Mouse (Mus musculus): ENCODE results near the gene V1rd19. TPM values are rescaled to one million over a fixed set of nuclear protein-coding genes. Genes with fewer than 3 reads are reported as not detected.

V1rd19 gene
- polyA plus RNA-seq (2012; rRNA removed) = not detected in 2 replicates

DNA sequence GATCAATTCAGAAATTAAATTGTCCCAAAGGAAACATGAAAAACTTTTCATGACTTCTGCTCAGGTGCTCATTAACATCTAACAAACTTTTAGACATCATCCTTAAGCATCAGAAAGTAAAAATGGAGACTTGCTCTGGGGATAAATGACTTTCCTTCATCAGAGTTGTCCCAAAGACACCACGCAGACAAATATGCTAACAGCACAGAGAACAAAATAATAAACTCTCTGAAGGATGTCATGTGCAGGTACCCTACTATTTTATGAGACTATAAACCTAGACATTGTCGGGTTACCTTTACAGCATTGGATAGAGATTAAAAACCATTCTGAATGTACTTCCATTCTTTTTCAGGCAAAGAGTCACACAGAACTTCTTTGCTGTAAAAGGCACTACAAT is at the start of gene V1rd19:
Gene V1rd19 (plus strand): TSS at position 301 of the 400 bp plus-strand sequence.

DNA sequence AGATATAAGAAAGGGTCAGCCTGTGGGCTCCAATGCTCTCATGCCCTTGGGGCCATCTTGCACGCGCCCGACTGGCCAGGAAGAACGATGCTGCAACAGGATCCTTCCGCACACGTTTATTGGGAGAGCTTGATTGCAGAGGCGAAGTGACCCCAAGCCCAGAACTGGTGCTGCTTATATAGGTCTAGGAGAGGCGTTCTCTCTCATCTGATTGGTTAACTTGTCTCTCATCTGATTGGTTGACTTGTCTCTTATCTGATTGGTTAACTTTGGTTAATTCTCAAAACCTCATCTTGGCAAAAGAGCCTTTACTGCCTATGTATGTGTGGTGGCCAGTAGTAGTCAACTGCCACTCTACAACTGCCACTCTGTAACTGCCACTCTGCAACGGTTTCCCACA is 27.2 kb upstream of the V1rd19 start, which contains the start of gene Vmn1r181:
Gene Vmn1r181 (plus strand): TSS at position 301 of the 400 bp plus-strand sequence.

DNA sequence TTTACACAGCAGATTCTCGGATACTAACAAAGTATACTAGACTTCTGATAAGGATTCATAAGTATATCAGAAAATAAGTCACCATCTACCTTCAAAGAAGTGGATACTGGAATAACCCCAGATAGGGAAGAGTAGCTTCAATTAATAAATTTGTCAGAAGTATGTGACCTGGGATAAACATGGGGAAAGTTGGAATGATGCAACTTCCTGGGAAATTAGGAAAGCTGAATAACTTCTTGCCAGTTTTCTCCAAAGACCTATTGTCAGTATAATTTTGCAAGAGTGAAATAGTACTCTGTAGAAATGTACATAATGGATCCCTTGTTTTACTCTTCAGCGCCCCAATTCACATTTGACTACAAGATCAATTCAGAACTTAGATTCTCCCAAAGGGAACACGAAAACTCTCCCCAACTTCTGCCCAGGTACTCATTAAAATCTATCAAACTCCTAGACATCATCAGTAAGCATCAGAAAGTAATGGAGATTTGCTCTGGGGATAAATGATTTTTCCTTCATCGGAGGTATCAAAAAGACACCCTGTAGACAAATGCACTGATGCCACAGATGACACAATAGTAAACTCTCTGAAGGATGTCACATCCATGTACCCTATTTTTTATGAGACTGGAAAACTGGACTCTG is 51.3 kb downstream of the V1rd19 start, which contains the start of gene Vmn1r183:
Gene Vmn1r183 (plus strand): TSS at position 595 of the 645 bp plus-strand sequence.

Other genes with a start within 250 kb of the V1rd19 start
- gene Vmn1r174, start 249.4 kb upstream of the V1rd19 start, polyA plus RNA-seq (2012; rRNA removed) = not detected in 2 replicates
- gene Vmn1r175, start 191.0 kb upstream of the V1rd19 start, polyA plus RNA-seq (2012; rRNA removed) = not detected in 2 replicates
- gene Vmn1r176, start 164.3 kb upstream of the V1rd19 start, polyA plus RNA-seq (2012; rRNA removed) = not detected in 2 replicates
- not detected in 2 replicates for gene Vmn1r177, start 135.2 kb upstream of the V1rd19 start, polyA plus RNA-seq (2012; rRNA removed)
- not detected in 2 replicates for gene Vmn1r178, start 109.7 kb upstream of the V1rd19 start, polyA plus RNA-seq (2012; rRNA removed)
- gene Vmn1r179, start 74.7 kb upstream of the V1rd19 start, polyA plus RNA-seq (2012; rRNA removed) = not detected in 2 replicates
- gene Vmn1r180, start 51.1 kb upstream of the V1rd19 start, polyA plus RNA-seq (2012; rRNA removed) = not detected in 2 replicates
- not detected in 2 replicates for gene Vmn1r181, start 27.1 kb upstream of the V1rd19 start, polyA plus RNA-seq (2012; rRNA removed)
- gene Vmn1r183, start 51.6 kb downstream of the V1rd19 start, polyA plus RNA-seq (2012; rRNA removed) = not detected in 2 replicates
- 2.7 and 3.3 TPM in 2 replicates for gene Zfp180, start 80.2 kb downstream of the V1rd19 start, polyA plus RNA-seq (2012; rRNA removed)
- 0.28 and 0.58 TPM in 2 replicates for gene Zfp112, start 110.6 kb downstream of the V1rd19 start, polyA plus RNA-seq (2012; rRNA removed)
- gene Zfp235, start 132.5 kb downstream of the V1rd19 start, polyA plus RNA-seq (2012; rRNA removed) = 2.1 and 3.2 TPM in 2 replicates
- gene Zfp114, start 173.4 kb downstream of the V1rd19 start, polyA plus RNA-seq (2012; rRNA removed) = 0.02 and 0.12 TPM in 2 replicates
- gene Zfp111, start 209.8 kb downstream of the V1rd19 start, polyA plus RNA-seq (2012; rRNA removed) = 0.35 and 0.53 TPM in 2 replicates
- gene Zfp109, start 235.9 kb downstream of the V1rd19 start, polyA plus RNA-seq (2012; rRNA removed) = 0.17 and 0.40 TPM in 2 replicates

Data from stomach, adult 2 months (tissue).